Mouse (Mus musculus): ENCODE measurements around the gene Morc3. TPM values are rescaled to one million over a fixed set of nuclear protein-coding genes. Genes with fewer than 3 reads are reported as not detected.

Morc3 gene
- polyA plus RNA-seq, 1 experiment = 19.6 TPM

DNA sequence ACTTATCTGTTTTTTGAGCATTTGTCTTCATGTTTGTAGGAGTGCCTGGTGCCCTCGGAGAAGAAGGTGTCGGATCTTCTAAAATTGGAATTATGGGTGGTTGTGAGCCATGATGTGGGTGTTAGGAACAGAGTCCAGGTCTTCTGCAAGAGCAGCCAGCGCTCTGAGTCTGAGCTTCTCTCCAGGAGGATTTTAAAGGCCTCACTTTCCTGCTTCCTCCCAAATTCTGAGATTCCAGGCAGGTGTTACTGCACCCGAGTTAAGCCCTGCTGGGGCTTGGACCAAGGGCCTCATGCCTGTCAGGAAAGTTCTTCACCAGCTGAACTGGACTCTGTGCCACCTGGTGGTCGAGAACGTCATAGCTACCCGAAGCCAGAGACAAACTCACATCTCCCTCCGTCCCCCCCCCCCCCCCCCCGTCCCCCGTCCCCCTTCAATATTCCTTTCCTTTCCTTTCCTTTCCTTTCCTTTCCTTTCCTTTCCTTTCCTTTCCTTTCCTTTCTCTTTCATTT is 83.5 kb downstream of the Morc3 start:
- H3K27ac ChIP-seq (ENCODE audit: insufficient read depth, low read length) = no peak overlapping the region
- H3K4me1 ChIP-seq (ENCODE audit: control insufficient read depth, insufficient read depth, low read length) = no peaks in the 10 kb centered on the region
- TF ChIP-seq POLR2A (IDR thresholded peaks at IDR 0.05; ENCODE audit: extremely low read depth, insufficient read depth, low read length) (no peak), CTCF (IDR thresholded peaks at IDR 0.05; ENCODE audit: extremely low read depth, insufficient read depth, low read length) (peak; percentile 32; the same call in 1 of the 2 replicates)

DNA sequence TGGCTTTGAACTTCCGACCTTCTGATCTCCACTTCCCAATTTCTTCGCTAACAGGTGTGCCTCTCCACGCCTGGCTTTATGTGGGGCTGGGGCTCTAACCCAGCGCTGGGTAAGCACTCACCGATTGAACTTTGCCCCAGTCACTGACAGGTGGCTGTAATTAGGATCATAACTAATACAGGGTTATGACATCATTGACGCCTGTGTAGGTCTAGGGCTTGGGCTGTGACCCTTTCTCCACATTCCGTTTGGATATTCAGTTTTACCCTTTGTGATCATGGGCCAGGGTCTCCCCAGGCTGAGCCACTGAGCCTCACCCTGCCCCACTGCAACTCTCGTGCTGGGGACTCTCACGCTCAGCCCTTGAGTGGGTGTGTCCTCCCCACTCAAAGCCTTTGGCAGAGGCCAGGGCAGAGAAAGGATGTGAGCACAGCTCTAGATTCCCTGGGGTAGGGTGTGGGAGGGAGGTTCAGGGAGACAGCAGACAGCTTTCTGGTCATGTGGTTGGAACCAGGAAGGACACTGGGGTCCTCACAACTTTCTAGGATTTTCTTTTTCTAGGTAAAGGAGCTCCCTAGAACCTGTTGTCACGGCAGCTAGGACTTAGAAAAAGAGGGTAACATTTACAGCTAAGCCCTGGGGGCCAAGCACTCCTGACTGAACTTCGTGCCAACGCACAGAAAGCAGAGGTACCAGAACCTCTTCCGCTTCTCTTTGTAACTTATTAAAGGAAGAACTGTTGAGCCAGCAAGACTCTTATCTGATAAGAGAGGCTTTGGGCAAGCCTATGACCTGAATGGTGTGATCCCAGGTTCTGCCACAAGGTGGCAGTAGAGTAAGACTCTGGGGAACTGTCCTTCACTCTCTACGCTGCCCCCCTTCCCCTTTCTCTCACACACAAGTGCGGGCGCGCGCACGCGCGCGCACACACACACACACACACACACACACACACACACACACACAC is 86.1 kb downstream of the Morc3 start:
- H3K27ac ChIP-seq (ENCODE audit: insufficient read depth, low read length) = no peak overlapping the region
- TF ChIP-seq POLR2A (IDR thresholded peaks at IDR 0.05; ENCODE audit: extremely low read depth, insufficient read depth, low read length) (no peak), CTCF (IDR thresholded peaks at IDR 0.05; ENCODE audit: extremely low read depth, insufficient read depth, low read length) (peak; percentile 75)
- no peak overlapping the region for H3K4me3 ChIP-seq (ENCODE audit: insufficient read depth, low read length)
- no peaks in the 10 kb centered on the region for H3K4me1 ChIP-seq (ENCODE audit: control insufficient read depth, insufficient read depth, low read length)

More for the DNA sequence above, 83.5 kb downstream of the Morc3 start:
- H3K4me3 ChIP-seq (ENCODE audit: insufficient read depth, low read length) = no peak overlapping the region

DNA sequence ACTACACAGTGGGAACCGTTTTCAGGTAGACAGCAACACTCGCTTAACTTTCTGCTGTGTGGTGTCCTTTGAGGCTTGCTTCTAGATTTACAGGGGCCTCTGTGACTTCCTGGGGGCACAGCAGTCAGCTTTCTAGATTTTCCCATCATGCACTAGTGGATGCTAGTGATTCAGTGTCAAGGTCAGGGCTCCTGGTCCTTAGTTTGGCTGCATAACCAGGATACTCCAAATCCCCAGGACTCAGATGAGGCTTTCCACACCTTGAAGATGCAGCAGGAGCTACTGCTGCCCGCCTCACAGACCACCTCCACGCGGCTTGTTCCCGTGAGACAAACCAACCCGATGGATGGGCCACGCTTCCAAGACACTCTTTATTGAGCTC is 86.7 kb downstream of the Morc3 start:
- Histone ChIP-seq H3K4me1 (ENCODE audit: control insufficient read depth, insufficient read depth, low read length) (no peaks in the 10 kb centered on the region), H3K27ac (ENCODE audit: insufficient read depth, low read length) (no peak overlapping the region), H3K4me3 (ENCODE audit: insufficient read depth, low read length) (no peak overlapping the region)
- TF ChIP-seq CTCF (IDR thresholded peaks at IDR 0.05; ENCODE audit: extremely low read depth, insufficient read depth, low read length) = no peak
- TF ChIP-seq POLR2A (IDR thresholded peaks at IDR 0.05; ENCODE audit: extremely low read depth, insufficient read depth, low read length) = no peak

DNA sequence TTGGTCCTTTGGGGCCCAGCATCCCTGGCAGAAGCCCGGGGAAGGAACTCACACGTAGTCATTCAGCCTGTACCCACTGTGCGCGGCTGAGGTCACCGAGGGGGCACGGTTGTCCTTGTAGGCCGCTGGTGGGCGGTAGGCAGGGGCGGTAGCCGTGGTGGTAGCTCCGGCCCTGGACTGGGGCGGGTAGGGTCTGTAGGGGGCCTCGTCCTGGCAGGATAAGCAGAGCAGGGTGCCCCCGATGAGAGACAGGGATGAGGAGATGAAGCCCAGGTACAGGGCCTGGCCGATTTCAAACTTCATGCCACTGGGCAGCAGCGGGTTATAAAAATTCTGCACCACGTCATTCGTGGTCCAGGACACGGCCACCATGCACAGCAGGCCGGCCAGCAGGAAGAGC is 87.3 kb downstream of the Morc3 start:
- Histone ChIP-seq H3K4me1 (ENCODE audit: control insufficient read depth, insufficient read depth, low read length) (no peaks in the 10 kb centered on the region), H3K27ac (ENCODE audit: insufficient read depth, low read length) (no peak overlapping the region), H3K4me3 (ENCODE audit: insufficient read depth, low read length) (no peak overlapping the region)
- no peak for TF ChIP-seq CTCF (IDR thresholded peaks at IDR 0.05; ENCODE audit: extremely low read depth, insufficient read depth, low read length)
- TF ChIP-seq POLR2A (IDR thresholded peaks at IDR 0.05; ENCODE audit: extremely low read depth, insufficient read depth, low read length) = no peak

DNA sequence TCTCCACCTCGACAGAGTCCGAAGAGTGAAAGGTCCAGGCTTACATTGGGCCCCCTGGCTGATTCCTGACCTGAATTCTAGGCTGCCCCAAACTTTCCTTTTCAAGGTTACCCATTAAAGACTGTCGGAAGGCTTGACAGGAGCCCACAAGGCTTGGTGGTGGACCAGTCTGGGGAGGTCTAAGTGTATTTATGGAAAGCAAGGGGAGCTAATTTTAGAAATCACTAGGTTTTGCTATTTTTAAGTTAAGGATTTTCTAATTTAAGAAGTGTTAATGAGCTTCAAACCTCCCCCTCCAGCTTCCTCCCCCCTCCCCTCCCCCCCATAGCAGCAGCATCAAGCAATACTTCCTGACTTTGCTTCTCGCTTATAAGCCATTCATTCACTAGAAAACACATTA is 88.8 kb downstream of the Morc3 start:
- Histone ChIP-seq H3K4me3 (ENCODE audit: insufficient read depth, low read length) (no peak overlapping the region), H3K27ac (ENCODE audit: insufficient read depth, low read length) (no peak overlapping the region), H3K4me1 (ENCODE audit: control insufficient read depth, insufficient read depth, low read length) (no peaks in the 10 kb centered on the region)
- TF ChIP-seq CTCF (IDR thresholded peaks at IDR 0.05; ENCODE audit: extremely low read depth, insufficient read depth, low read length) (no peak), POLR2A (IDR thresholded peaks at IDR 0.05; ENCODE audit: extremely low read depth, insufficient read depth, low read length) (no peak)

DNA sequence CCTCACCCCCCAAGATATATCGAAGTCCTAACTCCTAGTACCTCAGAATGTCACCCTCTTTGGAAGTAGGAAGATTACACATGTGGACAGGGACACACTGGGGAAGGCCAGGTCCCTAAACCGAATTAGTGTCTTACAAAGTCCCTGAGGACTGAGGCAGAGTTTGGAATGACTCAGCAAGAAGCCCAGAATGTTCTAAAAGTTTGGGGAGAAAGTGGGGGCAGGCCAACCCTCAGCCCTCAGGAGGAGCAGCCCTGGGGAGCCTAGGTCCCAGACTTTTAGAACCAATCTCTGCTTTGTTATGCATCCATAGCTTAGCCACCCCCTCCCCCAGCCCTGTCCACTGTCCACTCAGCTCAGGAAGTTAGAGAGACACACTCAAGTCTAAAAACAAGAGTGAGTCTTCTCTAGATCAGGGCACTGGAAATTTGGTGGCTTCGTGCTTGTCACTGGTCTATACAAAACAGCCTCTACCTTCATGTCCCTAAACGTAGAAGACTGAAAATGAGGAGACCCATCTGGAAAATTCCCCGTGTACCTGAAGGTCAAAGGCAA is 91.0 kb downstream of the Morc3 start:
- Histone ChIP-seq H3K4me3 (ENCODE audit: insufficient read depth, low read length) (no peak overlapping the region), H3K4me1 (ENCODE audit: control insufficient read depth, insufficient read depth, low read length) (no peaks in the 10 kb centered on the region), H3K27ac (ENCODE audit: insufficient read depth, low read length) (no peak overlapping the region)
- TF ChIP-seq CTCF (IDR thresholded peaks at IDR 0.05; ENCODE audit: extremely low read depth, insufficient read depth, low read length) (no peak), POLR2A (IDR thresholded peaks at IDR 0.05; ENCODE audit: extremely low read depth, insufficient read depth, low read length) (no peak)

DNA sequence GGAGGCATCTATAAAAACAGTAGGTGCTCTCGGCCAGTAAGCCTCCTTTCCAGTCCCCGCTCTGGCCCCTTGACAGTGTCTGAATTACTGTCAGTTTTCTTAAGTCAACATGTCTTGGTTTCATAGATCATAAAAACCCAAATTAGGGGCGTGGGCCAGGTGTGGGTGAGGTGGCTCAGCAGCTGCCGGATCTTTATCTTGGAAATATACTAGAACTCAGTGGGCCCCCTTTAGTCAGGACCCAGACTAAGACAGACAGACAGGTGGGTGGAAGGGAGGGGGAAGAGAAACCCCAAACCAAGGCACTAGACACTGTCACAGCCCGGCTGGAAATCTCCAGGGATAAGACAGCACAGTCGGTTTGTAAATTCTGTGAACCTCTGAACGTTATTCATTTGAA is 91.9 kb downstream of the Morc3 start:
- Histone ChIP-seq H3K27ac (ENCODE audit: insufficient read depth, low read length) (no peak overlapping the region), H3K4me3 (ENCODE audit: insufficient read depth, low read length) (no peak overlapping the region), H3K4me1 (ENCODE audit: control insufficient read depth, insufficient read depth, low read length) (no peaks in the 10 kb centered on the region)
- no peak for TF ChIP-seq CTCF (IDR thresholded peaks at IDR 0.05; ENCODE audit: extremely low read depth, insufficient read depth, low read length)
- no peak for TF ChIP-seq POLR2A (IDR thresholded peaks at IDR 0.05; ENCODE audit: extremely low read depth, insufficient read depth, low read length)

Other genes with a start within 250 kb of the Morc3 start
- 20.4 and 24.0 TPM in 2 replicates for gene Setd4, start 228.1 kb upstream of the Morc3 start, polyA plus RNA-seq (2012; rRNA removed)
- gene Cbr1, start 226.3 kb upstream of the Morc3 start, polyA plus RNA-seq (2012; rRNA removed) = 121 and 132 TPM in 2 replicates
- gene Gm5678, start 204.0 kb upstream of the Morc3 start, polyA plus RNA-seq (2012; rRNA removed) = 0.36 and 0.79 TPM in 2 replicates
- 18.5 and 22.1 TPM in 2 replicates for gene Cbr3, start 148.9 kb upstream of the Morc3 start, polyA plus RNA-seq (2012; rRNA removed)
- gene Dop1b, start 120.2 kb upstream of the Morc3 start, polyA plus RNA-seq (2012; rRNA removed) = 89.3 and 92.9 TPM in 2 replicates
- 0.74 and 0.96 TPM in 2 replicates for gene Chaf1b, start 51.8 kb downstream of the Morc3 start, polyA plus RNA-seq (2012; rRNA removed)
- 3.5 and 4.1 TPM in 2 replicates for gene Cldn14, start 176.7 kb downstream of the Morc3 start, polyA plus RNA-seq (2012; rRNA removed)

Data from cortical plate, adult 2 months (tissue).